Mouse (Mus musculus) megakaryocyte, adult 5-6 weeks (primary cell): Measurements from ENCODE around the gene Oma1. TPM values are rescaled to one million over a fixed set of nuclear protein-coding genes. Genes with fewer than 3 reads are reported as not detected.

Experiments
- ATAC-seq: 2 replicates; pipeline ENCODE4 v1.8.0; 2016; ENCODE audit warnings: mild to moderate bottlenecking, inconsistent platforms; ENCODE audit not compliant: poor library complexity, severe bottlenecking
- total RNA-seq, 2 experiments: library from RNA; stranded (forward) in 1 of 2; stranded (reverse) in 1 of 2; fragments of 153-499, 151-499 nt in 1 of 2; fragments of 221-1000, 200-1000 nt in 1 of 2; gene quantifications; 2 replicates each; pipeline versions ENCODE4 v1.2.3 to v1.2.4; 2015 to 2017

Oma1 gene
- total RNA-seq, 2 experiments from 2014 or later = 13.9 to 84.3 TPM

GRCm38 (mm10) chr4:103357457-103357856 is 43.8 kb downstream of the Oma1 start:
- no peak for ATAC-seq

- no peak for ATAC-seq
Observed at GRCm38 (mm10) chr4:103358941-103359448, 45.4 kb downstream of the Oma1 start.

- ATAC-seq = no peak
Observed at GRCm38 (mm10) chr4:103382171-103382570, 68.6 kb downstream of the Oma1 start.

- ATAC-seq = no peak
Observed at GRCm38 (mm10) chr4:103385031-103385430, 71.4 kb downstream of the Oma1 start.

- no peak for ATAC-seq
Observed at GRCm38 (mm10) chr4:103385835-103386787, 72.5 kb downstream of the Oma1 start.

- ATAC-seq = no peak
Observed at GRCm38 (mm10) chr4:103387292-103387691, 73.7 kb downstream of the Oma1 start.

- no peak for ATAC-seq
Observed at GRCm38 (mm10) chr4:103388530-103389178, 75.0 kb downstream of the Oma1 start.

- ATAC-seq = no peak
Observed at GRCm38 (mm10) chr4:103389583-103389982, 76.0 kb downstream of the Oma1 start.

GRCm38 (mm10) chr4:103390499-103390898 is 76.9 kb downstream of the Oma1 start:
- ATAC-seq = no peak

GRCm38 (mm10) chr4:103395066-103395465 is 81.5 kb downstream of the Oma1 start:
- ATAC-seq = no peak

- ATAC-seq = no peak
Observed at GRCm38 (mm10) chr4:103395905-103396304, 82.3 kb downstream of the Oma1 start.

GRCm38 (mm10) chr4:103396876-103397275 is 83.3 kb downstream of the Oma1 start:
- no peak for ATAC-seq

GRCm38 (mm10) chr4:103402581-103402980 is 89.0 kb downstream of the Oma1 start:
- no peak for ATAC-seq

GRCm38 (mm10) chr4:103405321-103405720 is 91.7 kb downstream of the Oma1 start:
- no peak for ATAC-seq

GRCm38 (mm10) chr4:103410217-103410799 is 96.7 kb downstream of the Oma1 start:
- ATAC-seq = no peak

Other genes with a start within 250 kb of the Oma1 start
- gene Mier1, start 199.4 kb upstream of the Oma1 start, total RNA-seq (2015) = 79.4 and 82.5 TPM in 2 replicates
- 89.2 and 100 TPM in 2 replicates for gene Mier1, start 199.4 kb upstream of the Oma1 start, total RNA-seq (2017)
- gene Wdr78, start 199.3 kb upstream of the Oma1 start, total RNA-seq (2015) = 0.80 and 2.6 TPM in 2 replicates
- gene Wdr78, start 199.3 kb upstream of the Oma1 start, total RNA-seq (2017) = 0.28 and 0.92 TPM in 2 replicates
- gene Slc35d1, start 98.6 kb upstream of the Oma1 start, total RNA-seq (2015) = 7.2 and 10.7 TPM in 2 replicates
- gene Slc35d1, start 98.6 kb upstream of the Oma1 start, total RNA-seq (2017) = 2.7 and 4.1 TPM in 2 replicates
- not detected in 2 replicates for gene 4921539E11Rik, start 22.9 kb upstream of the Oma1 start, total RNA-seq (2015)
- not detected in 2 replicates for gene 4921539E11Rik, start 22.9 kb upstream of the Oma1 start, total RNA-seq (2017)